Mouse (Mus musculus) kidney, adult 11 months (tissue): ENCODE data around the gene Rerg.

Experiments
- DNase-seq: peaks from one replicate; pipeline ENCODE4 v3.0.0; 2022

Gene Rerg

DNA sequence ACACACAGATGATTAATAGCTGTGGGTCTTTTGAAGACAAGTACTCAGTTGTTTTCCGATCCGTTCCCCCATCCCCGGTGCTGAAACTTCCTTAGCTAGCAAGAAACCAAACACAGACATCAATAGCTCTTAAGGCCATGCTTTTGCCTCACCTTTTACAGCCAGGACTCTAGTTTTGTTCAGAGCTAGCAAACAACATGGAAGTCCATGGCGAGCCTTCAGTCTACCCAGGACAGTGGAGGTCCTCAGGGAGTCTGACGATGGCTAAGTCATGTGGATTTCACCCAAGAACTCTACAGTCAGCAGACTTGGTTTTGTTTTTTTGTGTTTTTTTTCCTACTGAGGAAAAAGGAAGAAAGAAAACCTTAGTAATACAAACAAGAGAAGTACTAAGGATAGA lies 43.4 kb downstream of the Rerg start:
- no peak for DNase-seq

DNA sequence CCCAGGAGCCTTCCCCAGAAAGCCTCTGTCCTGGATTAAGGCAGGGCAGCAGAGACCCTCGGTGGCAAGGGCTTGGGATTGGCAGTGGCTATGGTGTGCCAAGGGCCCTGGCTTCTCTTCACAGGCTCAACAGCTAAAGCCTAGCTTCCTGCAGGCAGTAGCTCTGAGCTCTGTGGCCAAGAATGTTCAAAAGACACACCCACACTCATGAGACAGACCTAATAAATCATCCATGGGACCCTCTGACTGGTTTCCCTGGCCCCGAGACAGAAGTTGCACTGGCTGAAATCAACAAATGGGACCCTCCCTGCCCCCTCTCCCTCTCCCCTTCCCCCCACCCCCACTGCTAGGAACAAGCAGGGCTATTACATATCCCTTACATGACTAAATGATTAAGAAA lies 44.1 kb downstream of the Rerg start:
- no peak for DNase-seq

DNA sequence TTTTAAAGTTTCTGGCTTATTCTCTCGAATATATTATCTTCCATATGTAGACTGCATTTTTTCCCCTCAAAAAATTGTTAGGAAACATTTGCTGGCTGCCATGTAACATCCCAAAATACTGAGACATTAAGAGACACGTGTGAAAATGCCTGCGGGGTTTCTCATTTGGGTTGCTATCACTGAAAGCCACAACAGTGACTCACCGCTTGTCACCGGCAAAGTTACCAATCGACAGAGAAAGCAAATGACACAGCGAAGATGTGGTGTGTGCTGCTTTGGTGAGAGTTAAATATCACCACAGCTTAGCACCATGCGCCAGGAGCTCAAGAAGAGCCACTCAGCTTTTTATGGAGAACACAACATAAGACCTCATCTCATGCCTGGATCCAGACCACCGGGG lies 44.9 kb downstream of the Rerg start:
- DNase-seq = no peak

DNA sequence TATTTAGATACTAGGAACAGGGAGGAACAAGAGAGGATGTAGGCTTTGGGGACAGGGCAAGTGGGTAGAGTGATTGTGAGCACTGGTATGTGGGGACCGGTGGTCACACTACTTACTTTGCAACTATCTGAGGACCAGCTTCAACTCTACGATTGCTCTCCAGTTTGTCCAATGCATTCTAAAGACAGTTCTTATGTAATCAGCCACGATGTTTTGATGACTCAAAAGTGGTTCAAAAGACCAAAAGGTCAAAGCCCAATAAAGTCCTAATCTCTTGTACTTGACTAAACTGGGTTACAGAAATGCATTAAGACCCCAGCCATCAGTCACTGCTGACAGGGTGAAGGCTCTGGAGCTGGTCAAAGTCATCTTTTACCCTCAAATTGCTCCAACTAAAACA lies 45.3 kb downstream of the Rerg start:
- DNase-seq = no peak

DNA sequence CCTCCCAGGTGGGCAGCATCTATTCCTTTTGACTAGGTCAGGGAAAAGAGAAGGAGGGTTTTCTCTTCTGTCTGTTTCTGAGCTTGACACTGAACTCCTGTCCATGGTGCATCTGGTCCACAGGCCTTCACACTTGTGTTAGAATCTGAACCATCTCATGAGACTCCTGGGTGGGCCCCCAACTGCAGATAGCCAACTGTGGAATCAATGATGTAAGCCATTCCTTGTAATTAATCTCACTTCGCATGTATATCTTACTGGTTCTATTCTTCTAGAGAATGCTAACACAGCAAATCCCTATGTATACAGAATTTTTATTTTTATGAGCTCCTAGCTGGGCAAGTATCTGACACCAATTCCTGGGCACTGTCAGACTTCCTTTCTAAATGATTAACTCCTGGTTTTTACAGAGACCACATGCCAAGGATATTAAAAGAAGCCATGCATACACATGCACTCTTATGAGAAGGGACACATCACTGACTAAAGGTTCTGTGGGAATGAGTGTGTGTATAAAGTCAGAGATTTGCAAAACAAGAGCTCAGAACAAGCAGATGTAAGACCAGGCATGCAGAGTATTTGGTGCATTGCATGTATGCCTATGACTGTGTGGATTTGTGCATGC lies 53.3 kb downstream of the Rerg start:
- DNase-seq = no peak

DNA sequence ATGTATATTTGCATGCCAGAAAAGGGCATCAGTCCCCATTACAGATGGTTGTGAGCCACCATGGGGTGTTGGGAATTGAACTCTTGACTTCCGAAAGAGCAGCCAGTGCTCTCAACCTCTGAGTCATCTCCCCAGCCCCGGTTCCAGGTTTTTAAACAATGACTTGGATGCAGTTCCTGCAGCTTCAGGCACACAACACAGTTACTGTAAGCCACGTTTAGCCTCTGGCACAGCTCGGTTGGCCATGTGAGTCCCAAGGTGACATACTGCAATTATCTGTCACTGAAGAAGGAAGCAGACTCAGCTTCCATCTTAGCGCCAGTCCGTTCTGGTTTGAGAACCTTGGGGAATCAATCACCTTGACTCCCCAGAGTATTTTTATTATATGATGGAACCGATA lies 55.4 kb downstream of the Rerg start:
- no peak for DNase-seq

DNA sequence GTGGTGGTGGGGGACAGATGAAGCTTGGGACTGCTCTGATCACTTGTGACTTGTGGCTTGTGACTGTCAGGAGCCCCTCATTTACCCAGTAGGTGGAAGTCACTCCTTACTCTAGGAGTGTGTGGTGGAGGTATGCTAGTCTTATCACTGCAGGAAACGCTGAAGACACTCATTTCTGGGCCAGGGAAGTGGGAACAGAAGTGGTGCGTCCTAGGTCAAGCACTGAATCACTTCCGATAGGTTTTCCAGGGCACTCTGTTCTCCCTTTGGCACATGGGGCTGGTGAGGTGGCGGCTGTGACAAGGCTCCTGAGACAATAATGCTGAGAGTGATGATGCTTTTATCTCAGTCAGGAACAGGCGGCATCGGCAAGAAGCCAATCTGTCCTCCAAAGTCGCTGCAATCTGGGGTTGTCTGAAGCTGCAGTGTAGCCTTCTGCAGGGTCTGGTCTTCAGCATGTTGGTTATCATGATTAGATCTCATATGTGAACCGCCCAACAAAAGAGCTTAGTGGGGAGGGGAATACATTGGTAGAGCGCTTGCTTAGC lies 59.0 kb downstream of the Rerg start:
- DNase-seq = no peak

DNA sequence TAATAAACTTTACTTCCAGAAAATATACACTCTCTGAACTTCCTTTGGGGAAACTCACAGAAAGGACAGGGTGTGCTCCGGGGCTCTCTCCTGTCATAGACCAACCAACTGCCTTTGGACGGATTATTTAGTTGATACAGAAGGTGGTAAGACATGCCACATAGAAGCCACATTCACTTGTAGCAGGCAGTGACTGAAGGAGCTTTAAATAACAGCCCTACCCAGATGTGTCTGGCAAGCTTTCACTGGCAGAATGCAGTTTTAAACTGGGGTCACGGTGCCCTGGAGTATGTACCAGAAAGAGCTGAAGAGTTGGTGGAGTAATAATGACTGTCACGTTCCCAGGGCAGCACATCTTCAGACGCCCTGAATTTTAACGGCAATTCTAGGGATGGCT lies 59.5 kb downstream of the Rerg start:
- no peak for DNase-seq

DNA sequence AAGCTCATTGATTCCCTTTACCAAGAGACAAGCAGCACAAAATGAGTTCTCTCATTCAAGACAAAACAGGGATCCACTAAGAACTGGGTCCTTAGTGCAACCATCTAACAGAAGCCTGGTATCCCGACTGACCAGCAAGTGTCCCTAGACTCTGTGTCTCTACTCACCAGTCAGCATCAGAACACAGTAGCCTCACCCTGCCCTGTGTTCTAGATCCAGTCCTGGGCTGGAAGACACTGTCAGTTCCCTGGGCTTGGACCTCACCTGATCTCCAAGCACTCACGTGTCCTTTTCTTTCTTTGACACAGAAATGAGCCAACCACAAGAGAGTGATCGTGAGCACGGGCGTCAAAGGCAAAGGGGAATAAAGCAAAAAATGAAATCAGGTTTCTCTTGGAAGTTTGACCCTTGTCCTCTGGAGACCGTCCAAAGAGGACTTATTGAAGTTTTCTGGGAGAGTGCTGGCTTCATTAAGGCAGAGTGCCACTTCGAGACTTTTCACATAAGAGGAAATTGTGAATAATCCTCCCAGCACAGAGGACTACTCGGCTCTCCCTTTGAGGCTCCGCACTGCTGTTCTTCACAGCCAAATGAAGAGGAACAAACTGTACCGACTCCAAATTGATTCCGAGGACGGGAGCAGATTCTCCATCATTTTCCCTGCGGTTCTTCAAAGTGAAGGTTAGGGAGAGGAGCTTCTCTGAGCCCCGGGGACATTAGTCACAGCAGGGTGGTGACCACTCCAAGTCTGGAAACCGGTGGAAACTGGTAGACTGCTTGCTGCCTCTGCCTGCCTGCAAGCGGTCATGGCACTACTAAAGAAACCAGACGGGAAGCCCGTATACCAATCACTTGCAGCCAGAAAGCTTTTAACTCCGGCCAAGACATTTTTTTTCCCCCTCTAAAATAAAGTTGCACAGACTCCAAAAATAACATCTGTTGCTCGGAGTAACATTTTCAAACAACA lies 60.2 kb downstream of the Rerg start:
- no peak for DNase-seq

DNA sequence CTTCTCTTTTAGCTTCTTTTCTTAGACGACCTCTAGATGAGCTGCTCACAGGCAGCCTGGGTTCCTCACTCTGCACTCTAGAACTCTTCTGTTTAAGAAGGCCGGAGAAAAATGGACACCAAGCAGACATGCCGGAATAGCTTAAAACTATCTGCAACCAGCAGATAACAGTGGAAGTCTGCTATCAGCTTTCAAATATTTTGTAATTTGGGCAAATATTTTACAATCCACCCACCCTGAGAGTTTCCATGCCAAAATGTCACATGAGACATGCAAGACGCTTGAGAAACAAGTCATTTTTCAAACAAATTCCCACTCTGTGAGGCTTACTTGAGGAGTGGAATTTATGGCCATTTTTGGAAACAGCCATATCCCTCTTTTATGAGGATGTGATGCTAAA lies 65.0 kb downstream of the Rerg start:
- no peak for DNase-seq

DNA sequence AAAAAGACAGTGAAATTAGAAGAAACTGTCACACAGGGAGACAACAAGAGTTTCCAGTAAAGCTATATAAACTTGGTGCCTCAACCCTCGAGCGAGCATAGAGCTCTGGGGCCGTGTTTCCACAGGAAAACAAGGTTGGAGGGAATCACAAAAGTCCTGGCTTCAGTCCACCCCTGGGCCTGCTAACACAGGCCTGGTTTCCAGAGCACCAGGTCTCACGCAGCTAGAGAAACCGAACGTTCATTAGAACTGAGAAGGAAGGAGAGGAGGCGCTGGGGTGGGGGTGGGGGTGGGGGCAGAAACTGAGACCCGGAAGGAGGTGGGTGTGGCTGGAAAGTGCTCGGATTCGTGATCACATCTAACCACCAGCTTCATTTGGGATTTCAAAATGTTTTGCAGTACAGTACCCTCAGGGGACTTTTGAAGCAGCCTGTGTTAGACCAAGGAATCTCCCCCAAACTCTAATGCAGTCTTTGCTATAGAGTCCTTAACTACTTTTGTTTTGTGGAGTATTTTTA lies 67.6 kb downstream of the Rerg start:
- no peak for DNase-seq

DNA sequence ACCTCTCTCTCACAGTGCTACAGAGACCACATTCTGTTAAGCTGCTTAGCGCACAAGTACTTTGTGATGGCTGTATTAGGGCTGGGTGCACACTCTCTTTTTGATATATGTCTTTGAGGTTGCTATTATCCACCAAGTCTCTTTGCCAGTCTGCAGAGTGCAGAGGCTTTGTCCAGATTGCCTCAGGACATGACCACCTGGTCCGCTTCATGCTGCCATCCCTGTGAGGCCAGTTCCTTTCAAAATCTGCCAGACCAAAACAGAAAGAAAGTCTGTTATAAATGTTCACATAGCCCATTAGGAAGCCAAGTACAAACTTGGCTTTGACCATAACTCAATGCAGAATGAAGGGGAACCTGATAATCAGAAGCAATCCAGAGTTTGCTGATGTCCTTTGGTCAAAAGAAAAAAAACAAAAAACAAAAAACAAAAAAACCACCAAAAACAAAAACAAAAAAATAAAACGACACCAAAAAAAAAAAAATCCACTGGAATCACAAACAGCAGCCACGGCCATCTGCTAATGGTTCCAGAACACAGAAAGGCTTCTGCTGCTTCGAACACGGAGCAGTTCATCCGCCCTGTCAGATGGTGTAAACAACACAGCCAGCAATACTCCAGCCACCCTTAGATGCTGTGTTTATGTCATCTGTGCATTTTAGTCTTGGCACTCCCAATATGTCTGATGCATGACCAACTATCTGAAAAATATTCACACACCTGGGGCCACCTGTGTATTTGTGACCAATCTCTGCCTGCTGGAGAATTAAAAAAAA lies 68.2 kb downstream of the Rerg start:
- DNase-seq = no peak

DNA sequence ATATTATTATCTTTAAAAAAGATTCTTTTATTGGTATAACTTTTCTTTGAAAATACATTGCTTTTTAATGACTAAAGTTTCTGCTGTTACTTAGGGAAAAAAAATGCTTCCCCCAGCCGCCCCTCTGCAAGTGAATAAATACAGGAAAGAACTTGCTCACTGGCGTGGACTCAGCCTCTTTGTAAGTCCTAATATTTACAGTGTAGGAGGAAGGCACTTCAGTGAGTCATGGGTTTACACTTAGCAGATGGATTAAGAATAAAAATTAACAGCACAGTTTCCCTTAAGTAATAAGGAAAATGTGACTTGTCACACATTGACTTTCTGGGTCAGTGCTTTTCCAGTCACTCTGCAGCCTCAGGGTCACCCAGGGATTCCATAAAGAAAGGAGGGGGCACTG lies 70.0 kb downstream of the Rerg start:
- DNase-seq = no peak

DNA sequence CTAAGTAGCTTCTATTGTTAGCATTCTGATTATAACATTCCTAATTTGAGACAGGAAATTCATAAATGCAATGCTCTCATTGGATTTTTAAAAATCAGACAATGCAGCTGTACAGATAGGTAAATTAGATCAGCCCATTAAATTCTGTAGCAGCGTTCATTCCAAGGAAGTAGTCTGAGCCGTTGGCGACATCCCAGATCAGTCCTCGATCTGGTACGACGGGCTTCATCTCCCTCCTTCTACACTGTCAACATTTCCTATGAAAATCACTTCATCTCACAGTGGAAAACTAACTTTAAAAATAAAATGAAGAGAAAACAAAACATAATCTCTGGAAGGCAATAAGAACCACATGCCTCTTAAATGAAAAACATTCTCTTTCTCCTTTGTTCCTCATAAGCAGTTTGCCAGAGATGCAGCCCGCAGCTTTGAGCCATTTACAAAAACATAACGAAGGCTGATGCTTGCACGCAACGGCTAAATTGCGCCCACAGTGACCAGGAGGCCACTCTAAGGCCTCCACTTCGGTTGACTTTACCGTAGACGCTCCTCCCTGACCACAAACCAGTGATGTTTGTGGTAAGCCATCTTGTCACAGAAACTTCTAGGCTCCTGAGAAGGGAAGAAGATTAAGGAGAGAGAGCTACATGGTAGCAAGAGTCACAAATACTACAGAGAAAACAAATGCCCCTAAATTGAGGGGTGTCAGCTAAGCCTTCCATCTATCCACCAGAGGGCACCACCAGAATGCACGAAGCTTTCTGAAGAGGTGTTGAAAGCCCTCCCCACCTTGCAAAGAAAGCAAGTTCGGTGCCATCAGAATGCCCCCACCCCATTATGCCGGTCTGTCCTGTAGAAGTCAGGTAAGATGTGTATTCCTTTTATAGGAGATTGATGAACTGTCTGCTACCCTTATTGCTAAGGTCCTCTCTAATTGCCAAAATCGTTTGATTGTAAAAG lies 71.8 kb downstream of the Rerg start:
- DNase-seq = no peak

DNA sequence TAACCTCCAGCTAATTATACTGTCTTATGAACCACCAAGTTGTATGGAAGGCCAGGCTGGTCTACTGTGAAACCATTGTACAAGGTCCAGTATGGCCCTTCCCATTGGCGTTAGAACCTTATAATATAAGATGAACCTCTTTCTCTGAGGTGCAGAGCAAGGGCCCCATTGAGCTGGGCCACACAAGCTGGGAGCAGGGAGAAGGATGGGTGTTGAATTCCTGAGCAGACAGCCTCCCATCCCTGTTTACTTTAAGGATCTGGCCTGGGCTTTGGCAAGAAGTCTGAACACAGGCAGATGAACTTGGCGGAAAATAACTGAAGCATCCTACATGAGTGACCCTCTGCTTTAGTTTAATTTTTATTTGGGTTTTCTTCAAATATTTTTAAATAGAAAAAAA lies 75.8 kb downstream of the Rerg start:
- DNase-seq = no peak

DNA sequence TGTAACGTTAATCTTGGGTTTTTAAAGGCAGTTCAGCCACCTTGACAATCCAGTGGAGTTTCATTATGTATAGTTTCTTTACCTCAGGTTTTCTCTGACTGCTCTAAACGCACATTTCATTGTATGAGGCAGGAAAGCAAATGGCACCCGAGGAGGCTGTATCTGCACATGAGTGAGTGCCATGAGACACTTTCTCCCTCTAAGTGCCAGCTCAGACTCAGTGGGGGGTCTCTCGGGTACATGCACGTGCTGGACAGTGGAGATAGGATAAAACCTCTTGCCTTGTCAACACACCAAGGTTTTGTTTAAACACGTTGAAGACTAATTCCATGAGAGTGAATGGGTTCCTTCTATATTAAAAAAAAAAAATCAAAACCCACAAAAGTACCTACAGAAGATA lies 81.8 kb downstream of the Rerg start:
- DNase-seq = no peak

DNA sequence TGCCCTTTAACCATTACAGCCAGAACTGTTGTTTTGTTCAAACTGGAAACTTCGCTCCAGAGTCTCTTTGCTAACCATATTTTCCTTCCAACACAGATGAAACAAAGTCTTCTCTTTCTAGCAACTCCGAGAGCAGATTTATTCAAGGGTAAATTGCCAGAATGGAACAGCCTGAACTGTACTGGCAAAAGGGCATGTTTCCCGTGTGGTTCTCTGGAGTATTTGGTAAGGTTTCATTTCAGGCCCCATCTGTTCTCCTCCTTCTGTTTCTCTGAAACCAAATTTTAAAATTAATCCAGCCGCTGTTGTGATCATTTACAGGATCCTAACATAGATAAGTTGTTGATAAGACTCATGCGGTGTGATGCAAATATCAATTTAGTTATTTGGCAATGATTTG lies 82.3 kb downstream of the Rerg start:
- no peak for DNase-seq

DNA sequence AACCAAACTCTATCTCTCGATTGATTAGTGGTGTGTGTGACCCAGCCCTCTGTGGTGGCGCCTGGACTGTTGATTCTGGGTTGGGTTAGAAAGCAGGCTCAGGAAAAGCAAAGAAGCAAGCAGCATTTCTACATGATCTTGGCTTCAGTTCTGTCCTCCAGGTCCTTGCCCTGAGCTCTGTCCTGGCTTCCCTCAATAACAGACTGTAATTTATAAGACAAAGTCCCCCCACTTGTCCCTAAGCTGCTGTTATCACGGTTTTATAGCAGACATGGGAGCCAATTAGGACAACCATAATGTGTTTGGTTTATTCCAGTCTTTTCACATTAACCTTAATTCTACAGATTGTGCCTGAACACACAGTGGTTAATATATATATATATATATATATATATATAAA lies 82.8 kb downstream of the Rerg start:
- no peak for DNase-seq

DNA sequence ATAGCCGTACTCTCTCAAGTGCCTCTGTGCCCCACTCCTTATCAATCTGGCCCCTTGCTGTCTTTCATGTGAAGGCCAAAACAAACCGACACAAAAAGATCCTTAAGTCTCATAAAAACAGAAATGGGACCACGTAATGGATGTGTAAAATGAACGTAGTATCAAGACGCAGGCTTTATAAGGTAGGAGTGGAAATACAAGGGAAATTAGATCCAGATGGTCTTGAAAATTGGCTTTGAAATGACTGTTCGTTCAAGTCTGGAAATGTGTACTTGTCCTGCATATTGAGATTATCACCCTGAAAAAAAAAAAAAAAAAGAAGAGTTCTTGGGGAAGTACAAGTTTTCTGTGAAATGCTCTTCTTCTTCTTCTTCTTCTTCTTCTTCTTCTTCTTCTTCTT lies 90.6 kb downstream of the Rerg start:
- no peak for DNase-seq

DNA sequence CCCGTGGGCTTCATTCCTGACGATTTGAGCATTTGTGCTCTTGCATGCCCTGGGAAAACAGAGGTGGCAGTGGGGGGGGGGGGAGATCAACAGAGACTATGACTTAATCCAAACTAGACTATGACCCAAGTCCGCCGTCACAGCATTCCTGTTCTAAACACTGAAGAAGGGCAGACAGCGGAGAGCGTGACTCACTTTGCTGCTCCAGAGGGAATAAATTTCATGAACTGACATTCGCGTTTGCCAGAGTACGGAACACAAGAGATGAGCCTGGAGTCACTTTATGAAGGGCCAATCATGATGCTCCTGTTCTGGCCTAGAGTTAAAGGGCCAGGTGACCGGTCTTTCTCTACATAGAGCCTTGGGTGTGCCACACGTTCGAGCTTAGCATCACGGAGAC lies 93.6 kb downstream of the Rerg start:
- no peak for DNase-seq

DNA sequence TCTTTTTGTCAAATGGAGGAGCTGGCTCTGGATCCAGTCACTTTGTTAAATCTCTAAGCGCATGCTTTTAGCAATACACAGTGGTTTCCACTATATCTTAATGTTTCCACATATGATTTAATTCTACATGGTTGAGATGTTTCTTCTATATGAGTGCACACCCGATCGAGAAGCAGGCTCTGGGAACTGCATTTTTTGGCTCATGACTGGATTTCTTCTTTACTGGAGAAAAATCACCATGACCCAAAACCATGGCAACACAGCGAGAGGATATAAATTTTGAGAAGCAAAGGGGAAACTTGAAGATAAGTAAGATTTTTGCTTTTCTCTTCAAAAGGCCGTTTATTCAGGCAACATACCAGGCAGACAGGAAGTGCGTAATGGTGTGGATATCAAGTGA lies 94.1 kb downstream of the Rerg start:
- DNase-seq = no peak

DNA sequence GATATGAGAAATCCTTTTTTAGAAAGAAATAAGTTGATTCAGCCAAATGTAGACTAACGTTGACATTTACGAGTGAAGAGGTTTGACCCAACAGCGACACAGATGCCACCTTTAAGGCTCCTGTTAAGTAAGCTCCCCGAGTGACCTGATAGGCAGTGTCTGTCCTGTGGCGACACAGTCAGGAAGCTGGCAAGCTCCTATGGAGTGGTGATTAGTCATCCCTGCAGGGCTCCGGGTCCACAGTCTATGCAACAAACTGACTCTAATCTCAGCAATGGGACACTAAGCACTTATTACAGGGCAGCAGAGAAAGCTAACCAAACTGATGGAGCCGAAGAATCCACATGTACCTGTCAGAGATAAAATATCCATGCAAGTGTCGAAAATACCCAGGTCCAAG lies 98.0 kb downstream of the Rerg start:
- no peak for DNase-seq
